Mouse (Mus musculus) liver, embryonic 13.5 days (tissue): Measurements from ENCODE around the gene Vwa1. TPM values are rescaled to one million over a fixed set of nuclear protein-coding genes. Genes with fewer than 3 reads are reported as not detected.
"Not testable (repeated sequence)": the region's sequence is repeated elsewhere in the genome, so short reads cannot be mapped to it uniquely, and the experiment has no call there.

Experiments used
- ATAC-seq: fragments of 200-750 bp; cut with Nextera tagmentation; 2 replicates; pipeline ENCODE4 v1.8.0; 2017; ENCODE audit warnings: low read depth, mild to moderate bottlenecking, moderate number of reproducible peaks, moderate library complexity
- DNase-seq: peaks from one replicate; pipeline ENCODE4 v3.0.0; 2022
- H3K27ac ChIP-seq: fragments of 300-500 bp; sonication (generic); 2 replicates; pipeline ENCODE4 v1.5.1; 2015; ENCODE audit warnings: moderate library complexity, mild to moderate bottlenecking, inconsistent platforms
- H3K27me3 ChIP-seq: fragments of 300-500 bp; sonication (generic); 2 replicates; pipeline ENCODE4 v1.6.1; 2015; ENCODE audit warnings: mild to moderate bottlenecking, inconsistent platforms
- H3K36me3 ChIP-seq: fragments of 300-500 bp; sonication (generic); 2 replicates; pipeline ENCODE4 v1.6.1; 2015; ENCODE audit warnings: mild to moderate bottlenecking, inconsistent platforms
- H3K4me1 ChIP-seq: fragments of 300-500 bp; sonication (generic); replicated peaks from 2 replicates; pipeline ENCODE4 v1.6.1; 2015; ENCODE audit warnings: inconsistent platforms
- H3K4me2 ChIP-seq: fragments of 300-500 bp; sonication (generic); 2 replicates; pipeline ENCODE4 v1.6.1; 2015; ENCODE audit warnings: inconsistent platforms, mild to moderate bottlenecking, moderate library complexity
- H3K4me3 ChIP-seq: fragments of 300-500 bp; sonication (generic); replicated peaks from 2 replicates; pipeline ENCODE4 v1.5.1; 2015; ENCODE audit warnings: mild to moderate bottlenecking, inconsistent platforms
- H3K9ac ChIP-seq: fragments of 300-500 bp; sonication (generic); 2 replicates; pipeline ENCODE4 v1.6.1; 2015; ENCODE audit warnings: mild to moderate bottlenecking, inconsistent platforms
- H3K9me3 ChIP-seq: fragments of 300-500 bp; sonication (generic); replicated peaks from 2 replicates; pipeline ENCODE4 v1.6.1; 2016; ENCODE audit warnings: inconsistent platforms
- WGBS: fragments of 180-500 bp; shearing (Covaris S2); methylation state at CpG from one replicate; pipeline ENCODE4 v1.1.7; 2015; ENCODE audit not compliant: insufficient replicate concordance; 5-methylcytosine and 5-hydroxymethylcytosine counted together
- polyA plus RNA-seq: library from polyadenylated mRNA; unstranded; fragments of >200 nt; fragmentation: Nextera tagmentation; extraction: Ambion mirVana; gene quantifications from 2 replicates; pipeline ENCODE4 v1.2.1, GENCODE M21; 2015

The Vwa1 gene
- polyA plus RNA-seq, 1 experiment from 2014 or later, result 0.45 TPM

- Histone ChIP-seq H3K4me2 (peak overlapping the region; percentile 97), H3K4me3 (peak overlapping the region; percentile 82), H3K9ac (peak overlapping the region; percentile 85), H3K27ac (peak overlapping the region; percentile 48), H3K36me3 (peaks cover 19% of the 10 kb centered on the region), H3K27me3 (no peaks in the 10 kb centered on the region), H3K9me3 (no peaks in the 10 kb centered on the region), H3K4me1 (peaks cover 40% of the 10 kb centered on the region)
- DNase-seq (peak; percentile 18), ATAC-seq (no peak)
- 3% methylated on average over 28 of the region's 28 CpGs for WGBS
Measured at GRCm38 (mm10) chr4:155761356-155762099, 13.0 kb downstream of the Vwa1 start.

GRCm38 (mm10) chr4:155760613-155761355, 13.7 kb downstream of the Vwa1 start, which contains the start of gene Atad3a:
TSS of gene Atad3a (minus strand) at chr4:155761093.
- Histone ChIP-seq H3K36me3 (peaks cover 27% of the 10 kb centered on the region), H3K4me3 (peak within 1 kb of the TSS; percentile 82), H3K27ac (peak within 1 kb of the TSS; percentile 71), H3K9me3 (no peaks in the 10 kb centered on the region), H3K4me2 (peak within 1 kb of the TSS; percentile 97), H3K9ac (peak within 1 kb of the TSS; percentile 85), H3K27me3 (no peaks in the 10 kb centered on the region), H3K4me1 (peaks cover 40% of the 10 kb centered on the region)
- ATAC-seq (peak; percentile 98), DNase-seq (peak; percentile 96)
- WGBS, result under 1% methylated on average over 68 of the region's 68 CpGs

GRCm38 (mm10) chr4:155759862-155760612, 14.5 kb downstream of the Vwa1 start:
- H3K4me1 ChIP-seq, result peaks cover 40% of the 10 kb centered on the region
- no peaks in the 10 kb centered on the region for H3K27me3 ChIP-seq
- H3K9ac ChIP-seq, result peak overlapping the region; percentile 85
- H3K27ac ChIP-seq, result peak overlapping the region; percentile 71
- H3K36me3 ChIP-seq, result peaks cover 34% of the 10 kb centered on the region
- no peaks in the 10 kb centered on the region for H3K9me3 ChIP-seq
- DNase-seq, result peak; percentile 37
- ATAC-seq, result 0 out of 2 replicates have a peak, but pooled peaks have one; percentile 1
- peak overlapping the region; percentile 82 for H3K4me3 ChIP-seq
- peak overlapping the region; percentile 97 for H3K4me2 ChIP-seq
- WGBS, result 2% methylated on average over 10 of the region's 10 CpGs

GRCm38 (mm10) chr4:155757011-155757410, 17.5 kb downstream of the Vwa1 start:
- no peaks in the 10 kb centered on the region for H3K27me3 ChIP-seq
- no peaks in the 10 kb centered on the region for H3K9me3 ChIP-seq
- WGBS, result 85% methylated on average over 12 of the region's 12 CpGs
- H3K4me1 ChIP-seq, result peaks cover 36% of the 10 kb centered on the region
- peaks cover 62% of the 10 kb centered on the region for H3K36me3 ChIP-seq
- H3K4me2 ChIP-seq, result no peak overlapping the region
- no peak overlapping the region for H3K27ac ChIP-seq
- ATAC-seq (no peak), DNase-seq (no peak)
- no peak overlapping the region for H3K9ac ChIP-seq
- H3K4me3 ChIP-seq, result no peak overlapping the region

- H3K27me3 ChIP-seq, result no peaks in the 10 kb centered on the region
- no peaks in the 10 kb centered on the region for H3K4me1 ChIP-seq
- no peak overlapping the region for H3K27ac ChIP-seq
- ATAC-seq (no peak), DNase-seq (no peak)
- H3K4me3 ChIP-seq, result no peak overlapping the region
- no peak overlapping the region for H3K9ac ChIP-seq
- WGBS, result 81% methylated on average over 17 of the region's 17 CpGs
- no peaks in the 10 kb centered on the region for H3K9me3 ChIP-seq
- H3K36me3 ChIP-seq, result peaks cover 100% of the 10 kb centered on the region
- H3K4me2 ChIP-seq, result no peak overlapping the region
Measured at GRCm38 (mm10) chr4:155746575-155747490, 27.7 kb downstream of the Vwa1 start.

- ATAC-seq, result no peak
- 77% methylated on average over 8 of the region's 8 CpGs for WGBS
Measured at GRCm38 (mm10) chr4:155746036-155746548, 28.4 kb downstream of the Vwa1 start.

GRCm38 (mm10) chr4:155745136-155745535, 29.4 kb downstream of the Vwa1 start:
- Histone ChIP-seq H3K27ac (no peak overlapping the region), H3K4me2 (no peak overlapping the region), H3K36me3 (peaks cover 100% of the 10 kb centered on the region), H3K9me3 (no peaks in the 10 kb centered on the region), H3K9ac (no peak overlapping the region), H3K4me1 (no peaks in the 10 kb centered on the region), H3K27me3 (no peaks in the 10 kb centered on the region), H3K4me3 (no peak overlapping the region)
- no peak for DNase-seq
- WGBS, result 76% methylated on average over 5 of the region's 5 CpGs
- ATAC-seq, result no peak

More at GRCm38 (mm10) chr4:155746036-155746548, 28.4 kb downstream of the Vwa1 start:
- no peak overlapping the region for H3K4me3 ChIP-seq
- no peak overlapping the region for H3K27ac ChIP-seq
- no peaks in the 10 kb centered on the region for H3K9me3 ChIP-seq
- no peaks in the 10 kb centered on the region for H3K4me1 ChIP-seq
- no peaks in the 10 kb centered on the region for H3K27me3 ChIP-seq
- H3K36me3 ChIP-seq, result peaks cover 100% of the 10 kb centered on the region
- no peak overlapping the region for H3K9ac ChIP-seq
- no peak overlapping the region for H3K4me2 ChIP-seq
- DNase-seq, result no peak

GRCm38 (mm10) chr4:155744474-155744873, 30.0 kb downstream of the Vwa1 start:
- 87% methylated on average over 8 of the region's 8 CpGs for WGBS

GRCm38 (mm10) chr4:155742684-155743083, 31.8 kb downstream of the Vwa1 start:
- Histone ChIP-seq H3K4me2 (no peak overlapping the region), H3K9ac (no peak overlapping the region), H3K27ac (no peak overlapping the region), H3K4me3 (no peak overlapping the region), H3K9me3 (no peaks in the 10 kb centered on the region), H3K27me3 (no peaks in the 10 kb centered on the region), H3K36me3 (peaks cover 84% of the 10 kb centered on the region), H3K4me1 (peaks cover 3% of the 10 kb centered on the region; the same call in 1 of the 2 replicates)
- DNase-seq (no peak), ATAC-seq (no peak)
- 82% methylated on average over 5 of the region's 5 CpGs for WGBS

More at GRCm38 (mm10) chr4:155744474-155744873, 30.0 kb downstream of the Vwa1 start:
- Histone ChIP-seq H3K4me2 (no peak overlapping the region), H3K4me1 (no peaks in the 10 kb centered on the region), H3K27ac (no peak overlapping the region), H3K36me3 (peaks cover 100% of the 10 kb centered on the region), H3K27me3 (no peaks in the 10 kb centered on the region), H3K9me3 (no peaks in the 10 kb centered on the region), H3K9ac (no peak overlapping the region), H3K4me3 (no peak overlapping the region)
- DNase-seq (no peak), ATAC-seq (no peak)

GRCm38 (mm10) chr4:155740681-155741080, 33.8 kb downstream of the Vwa1 start:
- not testable (repeated sequence) for H3K9ac ChIP-seq, H3K9me3 ChIP-seq, H3K27me3 ChIP-seq, H3K4me1 ChIP-seq, ATAC-seq, DNase-seq, H3K27ac ChIP-seq, H3K4me2 ChIP-seq, H3K4me3 ChIP-seq
- peaks cover 64% of the 10 kb centered on the region for H3K36me3 ChIP-seq
- 85% methylated on average over 10 of the region's 10 CpGs for WGBS
